Mouse (Mus musculus) ES-E14 (cell line): Measurements from ENCODE around the gene Tmem213. TPM values are rescaled to one million over a fixed set of nuclear protein-coding genes. Genes with fewer than 3 reads are reported as not detected.

Experiments
- DNase-seq: peaks from one replicate; pipeline ENCODE4 v3.0.0-alpha.2; 2013; ENCODE audit warnings: low read depth, low spot score
- H3K27ac ChIP-seq: 2 replicates; pipeline ENCODE4 v1.5.1; 2012; ENCODE audit warnings: low read depth, mild to moderate bottlenecking, low read length, moderate library complexity, mixed read lengths; ENCODE audit not compliant: poor library complexity, insufficient read depth, severe bottlenecking
- H3K36me3 ChIP-seq: 2 replicates; pipeline ENCODE4 v1.6.1; 2012; ENCODE audit warnings: mild to moderate bottlenecking, low read length, moderate library complexity, mixed read lengths; ENCODE audit not compliant: control insufficient read depth, poor library complexity, insufficient read depth, severe bottlenecking
- H3K4me1 ChIP-seq, 2 experiments: fragments of 150-350 bp in 1 of 2; sonication (generic) in 1 of 2; 2 replicates each; pipeline ENCODE4 v1.6.1; 2012; ENCODE audit warnings: low read length in 2 of 2, mild to moderate bottlenecking in 1 of 2, mixed read lengths in 1 of 2; ENCODE audit not compliant: control insufficient read depth in 2 of 2, insufficient read depth in 2 of 2, poor library complexity in 1 of 2
- H3K4me3 ChIP-seq, 2 experiments: fragments of 150-350 bp in 1 of 2; sonication (generic) in 1 of 2; 2 replicates each; pipeline ENCODE4 v1.5.1; 2012; ENCODE audit warnings: low read length in 2 of 2, low read depth in 1 of 2, mild to moderate bottlenecking in 1 of 2, mixed read lengths in 1 of 2; ENCODE audit not compliant: insufficient read depth in 1 of 2, poor library complexity in 1 of 2, severe bottlenecking in 1 of 2
- H3K9ac ChIP-seq: 2 replicates; pipeline ENCODE4 v1.6.1; 2012; ENCODE audit warnings: low read depth, mild to moderate bottlenecking, low read length, mixed read lengths; ENCODE audit not compliant: poor library complexity, insufficient read depth, severe bottlenecking
- H3K9me3 ChIP-seq: fragments of 150-350 bp; sonication (generic); 2 replicates; pipeline ENCODE4 v1.6.1; 2012; ENCODE audit warnings: low read depth, mild to moderate bottlenecking, low read length; ENCODE audit not compliant: control insufficient read depth, insufficient read depth
- CHD2 ChIP-seq: IDR thresholded peaks from 2 replicates; pipeline ENCODE4 v1.6.1; 2014; ENCODE audit warnings: mild to moderate bottlenecking, low read depth, low read length, inconsistent platforms
- HCFC1 ChIP-seq: IDR thresholded peaks from 2 replicates; pipeline ENCODE4 v1.6.1; 2012; ENCODE audit warnings: low read length, inconsistent platforms, borderline replicate concordance; ENCODE audit not compliant: insufficient read depth
- MAFK ChIP-seq: IDR thresholded peaks from 2 replicates; pipeline ENCODE4 v1.6.1; 2014; ENCODE audit warnings: mild to moderate bottlenecking, low read depth, low read length, inconsistent platforms; ENCODE audit not compliant: insufficient read depth
- ZC3H11A ChIP-seq: IDR thresholded peaks from 2 replicates; pipeline ENCODE4 v1.6.1; 2012; ENCODE audit warnings: low read depth, mild to moderate bottlenecking, inconsistent platforms, low read length, borderline replicate concordance
- ZNF384 ChIP-seq: IDR thresholded peaks from 2 replicates; pipeline ENCODE4 v1.6.1; 2012; ENCODE audit warnings: low read depth, low read length, inconsistent platforms
- in situ Hi-C, 2 experiments: fragments of 600-800 bp; cut with MboI; formaldehyde crosslinking; loops; one replicate each; pipeline ENCODE4 v1.15.1; 2025; ENCODE audit warnings: low sequenced_read_pairs in 2 of 2, inconsistent platforms in 1 of 2; ENCODE audit not compliant: unreplicated experiment in 2 of 2
- total RNA-seq: library from RNA; depleted of rRNA; stranded (reverse); fragments of 300-350 nt; gene quantifications from 2 replicates; pipeline ENCODE4 v1.2.3, GENCODE M21; 2012; rRNA removed

Tmem213 gene
- total RNA-seq, result 1.0 TPM in 1 of 2 replicates, not detected in the other

DNA sequence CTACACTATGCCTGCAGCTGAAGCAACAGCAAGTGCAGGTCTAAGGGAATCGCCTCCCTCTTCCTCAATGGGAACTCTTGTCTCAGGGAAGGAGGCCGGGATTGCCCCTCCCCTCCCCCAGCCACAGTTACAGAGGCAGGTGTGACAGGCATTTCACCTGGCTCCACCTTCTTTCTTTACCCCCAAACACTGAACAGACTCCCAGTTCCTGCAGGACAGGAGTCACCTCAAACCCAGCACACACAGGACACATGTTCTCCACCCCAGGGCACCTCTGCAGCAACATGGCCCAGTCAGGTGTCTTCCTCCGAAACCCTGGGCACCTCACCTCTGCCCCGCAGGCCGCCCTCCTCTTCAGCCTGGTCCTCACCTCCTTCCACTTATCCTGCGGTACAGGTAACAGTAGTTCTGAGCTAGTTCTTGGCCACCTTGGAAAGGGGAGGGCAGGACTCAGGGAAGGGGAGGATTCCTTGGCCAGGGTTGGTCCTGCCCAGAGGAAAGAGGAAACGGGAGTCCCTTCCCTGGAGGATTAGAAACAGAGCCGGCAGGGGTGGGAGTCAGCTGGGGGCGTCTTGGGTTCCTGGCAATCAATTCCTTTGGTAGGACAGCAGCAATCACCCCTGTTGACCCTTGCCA is at the start of gene Tmem213:
TSS of gene Tmem213 (plus strand) at position 96 of the 636 bp plus-strand sequence.
- H3K9ac ChIP-seq, result no peak within 1 kb of the TSS
- no peak for TF ChIP-seq ZC3H11A
- no peak for TF ChIP-seq CHD2
- TF ChIP-seq ZNF384, result no peak
- TF ChIP-seq HCFC1, result no peak
- no peak for TF ChIP-seq MAFK
- peaks cover 2 to 14% of the 10 kb centered on the region in 2 experiments; a peak in 2 of 4 replicates for H3K4me1 ChIP-seq
- in situ Hi-C loops, result no loop called here
- peak within 1 kb of the TSS; percentile 16 to 54; a peak in 3 of 4 replicates for H3K4me3 ChIP-seq
- H3K9me3 ChIP-seq, result no peaks in the 10 kb centered on the region
- H3K36me3 ChIP-seq, result no peaks in the 10 kb centered on the region
- DNase-seq, result no peak
- no peak within 1 kb of the TSS for H3K27ac ChIP-seq

- H3K9ac ChIP-seq, result no peak overlapping the region
- no peak for DNase-seq
- H3K4me1 ChIP-seq, result peaks cover 0 to 1% of the 10 kb centered on the region in 2 experiments; a peak in 1 of 4 replicates
- H3K4me3 ChIP-seq, result no peak overlapping the region
- no peaks in the 10 kb centered on the region for H3K36me3 ChIP-seq
- no peaks in the 10 kb centered on the region; the same call in 1 of the 2 replicates for H3K9me3 ChIP-seq
- no peak for TF ChIP-seq ZNF384
- no peak for TF ChIP-seq CHD2
- TF ChIP-seq ZC3H11A, result no peak
- no peak for TF ChIP-seq HCFC1
- no peak for TF ChIP-seq MAFK
- no peak overlapping the region for H3K27ac ChIP-seq
- in situ Hi-C loops, result loop anchor here in 1 of 2 experiments (25.0 kb wide), 1 partner anchor 602 kb away; no protein-coding TSS in a partner anchor
Observed at GRCm38 (mm10) chr6:38064621-38065020, 44.4 kb upstream of the Tmem213 start.

- no peaks in the 10 kb centered on the region; the same call in 1 of the 2 replicates for H3K9me3 ChIP-seq
Observed at GRCm38 (mm10) chr6:38065122-38065500, 43.9 kb upstream of the Tmem213 start.

GRCm38 (mm10) chr6:38065501-38066122 is 43.4 kb upstream of the Tmem213 start:
- DNase-seq, result no peak
- Histone ChIP-seq H3K4me1 (peaks cover 0 to 1% of the 10 kb centered on the region in 2 experiments; a peak in 1 of 4 replicates), H3K4me3 (no peak overlapping the region), H3K9ac (no peak overlapping the region), H3K27ac (no peak overlapping the region), H3K36me3 (no peaks in the 10 kb centered on the region), H3K9me3 (no peaks in the 10 kb centered on the region; the same call in 1 of the 2 replicates)
- in situ Hi-C loops, result loop anchor here in 1 of 2 experiments (25.0 kb wide), 1 partner anchor 603 kb away; no protein-coding TSS in a partner anchor
- TF ChIP-seq ZC3H11A, result no peak
- no peak for TF ChIP-seq MAFK
- TF ChIP-seq HCFC1, result no peak
- TF ChIP-seq ZNF384, result no peak
- no peak for TF ChIP-seq CHD2

More at GRCm38 (mm10) chr6:38065122-38065500, 43.9 kb upstream of the Tmem213 start:
- TF ChIP-seq CHD2 (no peak), ZC3H11A (no peak)
- H3K36me3 ChIP-seq, result no peaks in the 10 kb centered on the region
- no peak overlapping the region for H3K4me3 ChIP-seq
- H3K4me1 ChIP-seq, result peaks cover 0 to 1% of the 10 kb centered on the region in 2 experiments; a peak in 1 of 4 replicates
- H3K9ac ChIP-seq, result no peak overlapping the region
- in situ Hi-C loops, result loop anchor here in 1 of 2 experiments (25.0 kb wide), 1 partner anchor 603 kb away; no protein-coding TSS in a partner anchor
- no peak overlapping the region for H3K27ac ChIP-seq
- DNase-seq, result no peak
